Mouse (Mus musculus) heart, postnatal 25 days (tissue): Measurements from ENCODE around the gene Wdfy1. TPM values are rescaled to one million over a fixed set of nuclear protein-coding genes. Genes with fewer than 3 reads are reported as not detected.

Source experiments
- DNase-seq: peaks from one replicate; pipeline ENCODE4 v3.0.0; 2022; ENCODE audit warnings: low spot score
- intact Hi-C: fragments of 180-260 bp; cut with DNase I; formaldehyde crosslinking; loops from one replicate; pipeline ENCODE4 v1.15.1; 2025
- total RNA-seq, 2 experiments: library from RNA; stranded (reverse); gene quantifications; 2 replicates each; pipeline ENCODE4 v1.2.3; 2021

The Wdfy1 gene
- total RNA-seq, 2 experiments from 2014 or later: 16.0 to 18.0 TPM

- DNase-seq: no peak
Observed at GRCm38 (mm10) chr1:79671543-79672337, 104.2 kb downstream of the Wdfy1 start, which contains the start of gene Ap1s3. Ap1s3 (minus strand) TSS chr1:79671972.

GRCm38 (mm10) chr1:79671196-79671542 is 104.8 kb downstream of the Wdfy1 start:
- intact Hi-C loops: no loop called here
- no peak for DNase-seq

More at GRCm38 (mm10) chr1:79671543-79672337, 104.2 kb downstream of the Wdfy1 start, which contains the start of gene Ap1s3:
- intact Hi-C loops: no loop called here

GRCm38 (mm10) chr1:79669419-79669974 is 106.4 kb downstream of the Wdfy1 start:
- intact Hi-C loops: no loop called here
- no peak for DNase-seq

- intact Hi-C loops: no loop called here
Observed at GRCm38 (mm10) chr1:79664911-79665310, 111.0 kb downstream of the Wdfy1 start.

GRCm38 (mm10) chr1:79659598-79659997 is 116.3 kb downstream of the Wdfy1 start:
- no peak for DNase-seq
- intact Hi-C loops: no loop called here

More at GRCm38 (mm10) chr1:79664911-79665310, 111.0 kb downstream of the Wdfy1 start:
- no peak for DNase-seq

GRCm38 (mm10) chr1:79657411-79657810 is 118.5 kb downstream of the Wdfy1 start:
- intact Hi-C loops: no loop called here

GRCm38 (mm10) chr1:79655819-79656555 is 120.0 kb downstream of the Wdfy1 start:
- DNase-seq: no peak
- intact Hi-C loops: no loop called here

More at GRCm38 (mm10) chr1:79657411-79657810, 118.5 kb downstream of the Wdfy1 start:
- DNase-seq: no peak

- no peak for DNase-seq
- intact Hi-C loops: no loop called here
Observed at GRCm38 (mm10) chr1:79654948-79655347, 121.0 kb downstream of the Wdfy1 start.

Other genes starting within 250 kb of the Wdfy1 start
- gene Ap1s3, start 104.2 kb downstream of the Wdfy1 start, total RNA-seq: under 1 TPM; 0.08 to 0.56 TPM
- 10 to 100 TPM; 69.9 to 70.4 TPM for gene Mrpl44, start 125 bp downstream of the Wdfy1 start, total RNA-seq
- 10 to 100 TPM; 18.6 to 20.8 TPM for gene Serpine2, start 85.0 kb upstream of the Wdfy1 start, total RNA-seq